Mouse (Mus musculus): ENCODE measurements around the gene Nek11. TPM values are rescaled to one million over a fixed set of nuclear protein-coding genes. Genes with fewer than 3 reads are reported as not detected.
"Not testable (repeated sequence)": the region's sequence is repeated elsewhere in the genome, so short reads cannot be mapped to it uniquely, and the experiment has no call there.

Gene Nek11
- total RNA-seq, 2 experiments from 2014 or later: 0.95 to 1.4 TPM

GRCm38 (mm10) chr9:105214434-105214833 lies 180.9 kb downstream of the Nek11 start:
- peak in 1 of 2 experiments; percentile 9 for DNase-seq (ENCODE audit: low spot score in 2 of 2)
- intact Hi-C loops (cut with DNase I): no loop called here

GRCm38 (mm10) chr9:105200305-105200704 lies 195.0 kb downstream of the Nek11 start:
- intact Hi-C loops (cut with DNase I): no loop called here
- no peak for DNase-seq (ENCODE audit: low spot score in 2 of 2)

- intact Hi-C loops (cut with DNase I): no loop called here
- DNase-seq (ENCODE audit: low spot score in 2 of 2): no peak
These were observed 208.6 kb downstream of the Nek11 start for GRCm38 (mm10) chr9:105186725-105187124.

GRCm38 (mm10) chr9:105182392-105182791 lies 212.9 kb downstream of the Nek11 start:
- DNase-seq (ENCODE audit: low spot score in 2 of 2): no peak
- intact Hi-C loops (cut with DNase I): no loop called here

- DNase-seq (ENCODE audit: low spot score in 2 of 2): no peak
- intact Hi-C loops (cut with DNase I): no loop called here
These were observed 250.3 kb downstream of the Nek11 start, which contains the start of gene 1700080E11Rik for GRCm38 (mm10) chr9:105144992-105145391. 1700080E11Rik (minus strand) TSS chr9:105145092.

- intact Hi-C loops (cut with DNase I): no loop called here
- DNase-seq (ENCODE audit: low spot score in 2 of 2): no peak
These were observed 256.1 kb downstream of the Nek11 start for GRCm38 (mm10) chr9:105139204-105139603.

- intact Hi-C loops (cut with DNase I): no loop called here
These were observed 258.9 kb downstream of the Nek11 start for GRCm38 (mm10) chr9:105136404-105136803.

GRCm38 (mm10) chr9:105134536-105134935 lies 260.8 kb downstream of the Nek11 start:
- intact Hi-C loops (cut with DNase I): no loop called here
- DNase-seq (ENCODE audit: low spot score in 2 of 2): no peak

More at GRCm38 (mm10) chr9:105136404-105136803, 258.9 kb downstream of the Nek11 start:
- DNase-seq (ENCODE audit: low spot score in 2 of 2): no peak

GRCm38 (mm10) chr9:105132002-105132367 lies 263.3 kb downstream of the Nek11 start:
- intact Hi-C loops (cut with DNase I): no loop called here
- DNase-seq (ENCODE audit: low spot score in 2 of 2): no peak

- DNase-seq (ENCODE audit: low spot score in 2 of 2): peak; percentile 87 to 90
- intact Hi-C loops (cut with DNase I): loop anchor here (2.0 kb wide), 1 partner anchor 121 kb away; no protein-coding TSS in a partner anchor
These were observed 263.9 kb downstream of the Nek11 start, which contains the start of gene Nudt16 for GRCm38 (mm10) chr9:105131253-105132001. Nudt16 (minus strand) TSS chr9:105131824.

GRCm38 (mm10) chr9:105130331-105130730 lies 265.0 kb downstream of the Nek11 start:
- no peak for DNase-seq (ENCODE audit: low spot score in 2 of 2)
- intact Hi-C loops (cut with DNase I): loop anchor here (2.0 kb wide), 1 partner anchor 122 kb away; no protein-coding TSS in a partner anchor

- intact Hi-C loops (cut with DNase I); DNase-seq (ENCODE audit: low spot score in 2 of 2): not testable (repeated sequence)
These were observed 270.1 kb downstream of the Nek11 start for GRCm38 (mm10) chr9:105125206-105125605.

Other genes starting within 250 kb of the Nek11 start
- gene Aste1, start 132 bp downstream of the Nek11 start, total RNA-seq (2021): 10 to 100 TPM in 1 of 2 experiments, 1 to 10 TPM in 1; 8.3 to 11.6 TPM
- gene Atp2c1, start 131.8 kb upstream of the Nek11 start, total RNA-seq (2021): 100 to 1,000 TPM; 197 to 214 TPM
- gene Pik3r4, start 247.5 kb upstream of the Nek11 start, total RNA-seq (2021): 10 to 100 TPM; 44.7 to 44.8 TPM

Data from left cerebral cortex, postnatal 36 days (tissue).